Mouse (Mus musculus) midbrain, postnatal 0 days (tissue): ENCODE measurements around the gene Haus7. TPM values are rescaled to one million over a fixed set of nuclear protein-coding genes. Genes with fewer than 3 reads are reported as not detected.

ENCODE experiments used
- ATAC-seq: fragments of 200-750 bp; cut with Nextera tagmentation; 2 replicates; pipeline ENCODE4 v1.8.0; 2017; ENCODE audit warnings: moderate number of reproducible peaks, mild to moderate bottlenecking, moderate TSS enrichment, moderate library complexity; ENCODE audit not compliant: low FRiP score
- DNase-seq: peaks from one replicate; pipeline ENCODE4 v3.0.0-alpha.2; 2015; ENCODE audit warnings: low spot score
- H3K27ac ChIP-seq: fragments of 300-500 bp; sonication (generic); 2 replicates; pipeline ENCODE4 v1.5.1; 2014; ENCODE audit warnings: low read depth, mild to moderate bottlenecking, low read length, mixed read lengths
- H3K27me3 ChIP-seq: fragments of 300-500 bp; sonication (generic); 2 replicates; pipeline ENCODE4 v1.6.1; 2014; ENCODE audit warnings: low read length, control low read depth, mixed read lengths; ENCODE audit not compliant: insufficient read depth
- H3K36me3 ChIP-seq: fragments of 300-500 bp; sonication (generic); 2 replicates; pipeline ENCODE4 v1.6.1; 2014; ENCODE audit warnings: low read length, control low read depth, mixed read lengths; ENCODE audit not compliant: insufficient read depth
- H3K4me1 ChIP-seq: fragments of 300-500 bp; sonication (generic); 2 replicates; pipeline ENCODE4 v1.6.1; 2014; ENCODE audit warnings: mild to moderate bottlenecking, control low read depth, antibody characterized with exemption, low read length, mixed read lengths; ENCODE audit not compliant: insufficient read depth
- H3K4me2 ChIP-seq: fragments of 300-500 bp; sonication (generic); 2 replicates; pipeline ENCODE4 v1.6.1; 2014; ENCODE audit warnings: low read depth, mild to moderate bottlenecking, low read length, mixed read lengths; ENCODE audit not compliant: poor library complexity, severe bottlenecking
- H3K4me3 ChIP-seq: fragments of 300-500 bp; sonication (generic); 2 replicates; pipeline ENCODE4 v1.5.1; 2014; ENCODE audit warnings: low read depth, mild to moderate bottlenecking, low read length, moderate library complexity
- H3K9ac ChIP-seq: fragments of 300-500 bp; sonication (generic); replicated peaks from 2 replicates; pipeline ENCODE4 v1.6.1; 2014; ENCODE audit warnings: mild to moderate bottlenecking, low read length, moderate library complexity, mixed read lengths; ENCODE audit not compliant: poor library complexity, severe bottlenecking
- H3K9me3 ChIP-seq: fragments of 300-500 bp; sonication (generic); 2 replicates; pipeline ENCODE4 v1.6.1; 2016; ENCODE audit warnings: low read length, control low read depth
- CTCF ChIP-seq: IDR thresholded peaks from 2 replicates; pipeline ENCODE4 v1.5.1; 2016; ENCODE audit warnings: antibody characterized with exemption, mild to moderate bottlenecking
- WGBS: fragments of 180-500 bp; shearing (Covaris S2); extraction: QIAGEN DNeasy Blood & Tissue Kit; methylation state at CpG from one replicate; pipeline ENCODE4 v1.1.7; 2014; 5-methylcytosine and 5-hydroxymethylcytosine counted together
- polyA plus RNA-seq: library from polyadenylated mRNA; unstranded; fragments of >200 nt; fragmentation: Nextera tagmentation; extraction: Ambion mirVana; gene quantifications from 2 replicates; pipeline ENCODE4 v1.2.1, GENCODE M21; 2015
- total RNA-seq: library from RNA; depleted of rRNA; stranded (reverse); fragments of >200 nt; gene quantifications from 2 replicates; pipeline ENCODE4 v1.2.3, GENCODE M21; 2014

Haus7 gene
- total and polyA plus RNA-seq, 2 experiments from 2014 or later, result 34.7 to 61.7 TPM

DNA sequence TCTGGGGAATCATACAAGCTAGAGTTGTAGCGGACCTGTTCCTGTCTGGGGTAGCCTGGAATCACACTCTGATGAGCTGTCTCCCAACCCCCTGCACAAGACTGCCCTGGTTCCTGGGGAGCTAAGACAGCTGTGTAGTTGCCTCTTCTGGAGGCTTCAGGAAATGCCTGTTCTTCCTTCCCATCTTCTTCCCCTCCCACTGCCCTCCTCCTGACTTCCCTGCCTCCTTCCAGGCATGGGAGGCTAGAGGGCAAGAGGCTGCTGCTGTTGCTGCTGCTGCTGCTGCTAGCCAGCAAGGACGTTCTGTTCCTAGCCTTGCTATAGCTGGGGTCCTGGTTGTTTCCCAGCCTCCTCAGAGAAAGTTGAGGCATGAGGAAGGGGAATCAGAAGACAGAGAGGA lies 21.5 kb upstream of the Haus7 start:
- no peaks in the 10 kb centered on the region for H3K9me3 ChIP-seq
- H3K36me3 ChIP-seq, result no peaks in the 10 kb centered on the region
- no peak for DNase-seq
- H3K4me1 ChIP-seq, result no peaks in the 10 kb centered on the region
- H3K9ac ChIP-seq, result no peak overlapping the region
- H3K4me3 ChIP-seq, result no peak overlapping the region
- H3K27ac ChIP-seq, result no peak overlapping the region
- no peak for TF ChIP-seq CTCF
- WGBS, result 73% methylated on average over 2 of the region's 2 CpGs
- no peaks in the 10 kb centered on the region for H3K27me3 ChIP-seq
- no peak for ATAC-seq
- H3K4me2 ChIP-seq, result no peak overlapping the region

DNA sequence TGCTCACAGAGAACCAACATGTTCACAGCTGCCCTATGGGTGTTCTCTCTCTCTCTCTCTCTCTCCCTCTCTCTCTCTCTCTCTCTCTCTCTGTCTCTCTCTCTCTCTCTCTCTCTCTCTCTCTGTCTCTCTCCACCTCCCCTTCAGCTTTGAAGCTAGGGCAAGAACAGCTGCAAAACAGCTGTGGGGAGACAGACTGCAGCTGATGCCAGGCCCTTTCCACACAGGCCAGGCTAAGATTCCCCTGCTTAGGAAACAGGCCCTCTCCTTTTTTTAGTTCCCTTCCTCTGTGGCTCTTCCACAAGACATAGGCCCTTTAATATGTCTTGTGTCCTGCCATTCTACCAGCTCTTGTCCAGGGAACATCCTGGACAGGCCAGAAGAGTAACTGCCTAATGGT lies 20.8 kb upstream of the Haus7 start:
- Histone ChIP-seq H3K27ac (no peak overlapping the region), H3K4me2 (no peak overlapping the region), H3K4me3 (no peak overlapping the region), H3K4me1 (no peaks in the 10 kb centered on the region), H3K36me3 (no peaks in the 10 kb centered on the region), H3K9me3 (no peaks in the 10 kb centered on the region), H3K9ac (no peak overlapping the region), H3K27me3 (no peaks in the 10 kb centered on the region)
- DNase-seq (no peak), ATAC-seq (no peak)
- no peak for TF ChIP-seq CTCF

DNA sequence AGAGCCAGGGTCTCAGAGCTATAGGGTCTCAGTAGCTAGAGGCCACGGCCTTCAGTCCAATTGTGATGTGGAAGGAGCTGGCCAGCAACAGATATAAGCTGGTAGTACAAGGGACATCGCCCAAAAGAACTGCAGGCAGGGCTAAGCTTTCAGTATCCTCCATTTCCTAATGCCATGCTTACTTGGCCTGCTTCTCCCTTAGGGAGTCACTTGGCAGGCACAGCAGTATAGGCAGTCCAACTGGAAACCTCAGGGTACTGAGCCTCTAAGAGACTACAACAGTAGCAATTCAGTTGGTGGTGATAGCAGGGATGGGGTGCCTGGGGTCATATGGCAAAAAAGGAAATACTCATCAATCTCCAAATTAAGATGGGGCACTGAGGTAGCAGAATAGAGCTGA lies 18.7 kb upstream of the Haus7 start:
- WGBS, result 78% methylated on average over 2 of the region's 2 CpGs
- no peaks in the 10 kb centered on the region for H3K27me3 ChIP-seq
- ATAC-seq, result no peak

DNA sequence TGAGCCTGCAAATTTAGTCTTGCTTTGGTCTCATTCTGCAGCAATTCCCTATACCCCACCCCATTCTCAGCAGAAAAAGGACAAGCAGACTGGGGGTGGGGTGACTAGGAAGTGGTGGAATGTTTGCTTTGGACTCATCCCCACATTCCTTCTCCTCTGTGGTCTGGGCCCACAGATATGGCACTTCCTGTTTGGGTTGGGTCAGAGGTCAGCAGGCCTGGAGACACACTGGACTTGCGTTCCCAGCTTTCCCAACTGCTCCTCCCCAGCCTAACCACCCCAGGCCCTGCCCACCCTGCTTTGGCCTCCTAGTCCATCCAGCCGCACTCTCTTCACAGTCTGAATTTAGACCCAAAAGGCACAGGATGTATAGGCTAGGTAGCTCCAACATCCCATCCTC lies 17.8 kb upstream of the Haus7 start:
- Histone ChIP-seq H3K4me1 (no peaks in the 10 kb centered on the region), H3K4me2 (no peak overlapping the region), H3K9ac (no peak overlapping the region), H3K36me3 (no peaks in the 10 kb centered on the region), H3K4me3 (no peak overlapping the region), H3K27me3 (no peaks in the 10 kb centered on the region), H3K27ac (no peak overlapping the region), H3K9me3 (no peaks in the 10 kb centered on the region)
- no peak for TF ChIP-seq CTCF
- ATAC-seq, result no peak
- no peak for DNase-seq
- WGBS, result 90% methylated on average over 2 of the region's 2 CpGs

More for the DNA sequence above, 18.7 kb upstream of the Haus7 start:
- no peak for TF ChIP-seq CTCF
- Histone ChIP-seq H3K27ac (no peak overlapping the region), H3K4me1 (no peaks in the 10 kb centered on the region), H3K9ac (no peak overlapping the region), H3K9me3 (no peaks in the 10 kb centered on the region), H3K36me3 (no peaks in the 10 kb centered on the region), H3K4me2 (no peak overlapping the region), H3K4me3 (no peak overlapping the region)
- DNase-seq, result no peak

DNA sequence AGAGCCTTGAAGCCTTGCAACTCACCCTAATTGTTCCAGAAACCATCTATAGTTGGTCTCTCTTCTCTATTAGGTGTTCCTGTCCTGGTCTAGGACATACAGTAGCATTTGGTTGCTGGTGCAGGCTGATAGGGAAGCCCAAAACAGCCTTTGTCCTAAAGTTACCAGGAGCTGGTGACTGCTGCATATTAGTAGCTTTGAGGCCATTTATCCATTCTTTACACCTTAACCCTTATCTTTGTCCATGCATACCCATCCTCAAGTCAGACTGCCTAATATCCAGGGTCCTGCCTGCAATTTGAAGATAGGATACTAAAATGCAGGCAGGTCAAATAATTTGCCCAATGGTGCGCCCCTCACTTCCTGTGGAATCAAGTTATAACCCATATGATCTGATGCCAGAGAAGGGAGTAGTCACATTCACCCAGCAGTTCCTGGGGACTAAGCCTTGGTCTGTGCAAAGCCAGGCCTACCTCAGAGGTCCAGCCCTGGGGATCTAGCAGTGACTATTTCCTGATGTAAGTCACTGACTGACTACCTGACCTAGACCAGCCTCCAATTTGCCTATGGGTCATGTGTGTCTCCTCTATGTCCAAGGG lies 16.9 kb upstream of the Haus7 start:
- ATAC-seq, result no peak
- H3K4me3 ChIP-seq, result no peak overlapping the region
- H3K4me2 ChIP-seq, result no peak overlapping the region
- no peak for DNase-seq
- no peaks in the 10 kb centered on the region for H3K36me3 ChIP-seq
- H3K4me1 ChIP-seq, result no peaks in the 10 kb centered on the region
- no peak overlapping the region for H3K27ac ChIP-seq
- no peaks in the 10 kb centered on the region for H3K27me3 ChIP-seq
- no peaks in the 10 kb centered on the region for H3K9me3 ChIP-seq
- no peak for TF ChIP-seq CTCF
- 86% methylated on average over 1 of the region's 1 CpGs for WGBS
- H3K9ac ChIP-seq, result no peak overlapping the region

DNA sequence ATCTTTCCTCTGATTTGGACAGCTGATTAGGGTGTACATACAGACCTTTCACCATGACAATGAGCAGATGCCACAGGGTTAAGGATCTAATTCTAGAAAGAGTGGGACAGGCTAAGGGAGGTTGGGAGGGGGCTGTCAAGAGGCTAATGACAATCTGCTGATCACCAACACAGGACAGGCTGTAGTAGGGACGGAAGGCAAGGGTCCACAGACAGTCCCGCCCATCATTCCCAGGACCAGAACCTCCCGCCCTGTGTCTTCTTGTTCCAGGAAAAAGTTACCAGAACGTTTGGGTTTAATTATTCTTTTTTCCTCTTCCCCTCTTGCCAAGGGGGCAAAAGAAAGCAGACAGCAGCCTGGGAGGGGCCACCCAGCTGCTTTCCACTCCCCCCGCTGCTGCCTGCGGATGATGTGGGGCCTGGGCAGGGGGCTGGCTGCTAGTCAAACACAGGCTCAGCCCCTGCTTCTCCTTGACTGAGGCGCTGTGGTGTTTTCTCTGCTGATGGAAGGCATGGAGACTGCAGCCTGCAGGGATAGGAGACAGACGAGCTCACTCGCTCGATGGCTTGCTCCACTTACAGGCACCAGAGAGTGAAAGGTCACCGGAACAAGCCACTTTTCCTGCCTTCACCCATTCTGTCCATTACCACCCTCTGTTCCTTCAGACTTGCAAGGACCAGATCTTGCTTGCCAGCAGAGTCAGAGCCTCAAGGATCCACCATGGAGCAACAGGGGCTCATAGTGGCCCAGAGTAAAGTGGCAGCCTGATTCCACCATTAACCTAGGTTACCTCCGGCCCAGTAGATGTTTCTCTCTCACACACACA lies 15.7 kb upstream of the Haus7 start:
- Histone ChIP-seq H3K36me3 (no peaks in the 10 kb centered on the region), H3K4me1 (no peaks in the 10 kb centered on the region), H3K4me2 (no peak overlapping the region), H3K4me3 (no peak overlapping the region), H3K27ac (no peak overlapping the region), H3K9ac (no peak overlapping the region), H3K27me3 (no peaks in the 10 kb centered on the region), H3K9me3 (no peaks in the 10 kb centered on the region)
- 61% methylated on average over 12 of the region's 12 CpGs for WGBS
- TF ChIP-seq CTCF, result no peak
- ATAC-seq, result no peak
- DNase-seq, result no peak
